In genomic region chr14:22240315-22240714, GRCm38 (mm10) we compare ENCODE assay signal across 18 mouse cellular contexts.
DNase-seq lines count a peak whose midpoint lies in the region; ATAC-seq and TF ChIP-seq lines count a peak whose summit lies in the region.
"Had no signal": no experiment of that assay in that cellular context is flagged by ENCODE, and none has a peak within 500 bp of the region (broad histone marks: within the 10 kb centered on the region; RNA-seq: fewer than 3 reads in every experiment).

No protein-coding gene starts in this region.

- no peaks in the 10 kb centered on the region for H3K36me3 ChIP-seq in kidney, embryonic 16.5 days (ENCODE audit: insufficient read depth, low read length)
- H3K36me3 ChIP-seq in hindbrain, embryonic 14.5 days (replicated peaks; ENCODE audit: control insufficient read depth, insufficient read depth): no peaks in the 10 kb centered on the region
- H3K36me3 ChIP-seq in midbrain, embryonic 16.5 days (ENCODE audit: control insufficient read depth, insufficient read depth, low read length): no peaks in the 10 kb centered on the region
- H3K36me3 ChIP-seq: embryonic facial prominence, embryonic 10.5 days; forebrain, embryonic 15.5 days had no signal

- H3K4me3 ChIP-seq in kidney, embryonic 16.5 days (ENCODE audit: low read length): no peak overlapping the region
- H3K4me3 ChIP-seq in hindbrain, embryonic 14.5 days (replicated peaks; ENCODE audit: low read length): no peak overlapping the region
- H3K4me3 ChIP-seq in midbrain, embryonic 16.5 days (ENCODE audit: low read depth, low read length): no peak overlapping the region
- H3K4me3 ChIP-seq: embryonic facial prominence, embryonic 10.5 days; forebrain, embryonic 15.5 days; gastrocnemius, adult 2 months; heart, adult 2 months had no signal

- H3K9ac ChIP-seq in kidney, embryonic 16.5 days (replicated peaks; ENCODE audit: low read length): no peak overlapping the region
- H3K9ac ChIP-seq in hindbrain, embryonic 14.5 days: no peak overlapping the region
- no peak overlapping the region for H3K9ac ChIP-seq in midbrain, embryonic 16.5 days (ENCODE audit: low read depth, low read length)
- H3K9ac ChIP-seq: forebrain, embryonic 15.5 days had no signal

- H3K4me2 ChIP-seq in kidney, embryonic 16.5 days (replicated peaks; ENCODE audit: low read depth, low read length): no peak overlapping the region
- H3K4me2 ChIP-seq in hindbrain, embryonic 14.5 days (replicated peaks): no peak overlapping the region
- no peak overlapping the region for H3K4me2 ChIP-seq in midbrain, embryonic 16.5 days (ENCODE audit: low read length)
- H3K4me2 ChIP-seq: forebrain, embryonic 15.5 days had no signal

- H3K27ac ChIP-seq in kidney, embryonic 16.5 days (ENCODE audit: low read length): no peak overlapping the region
- H3K27ac ChIP-seq in hindbrain, embryonic 14.5 days: peak overlapping the region; percentile 14; the same call in 1 of the 2 replicates
- H3K27ac ChIP-seq in midbrain, embryonic 16.5 days (ENCODE audit: low read length): no peak overlapping the region
- H3K27ac ChIP-seq: embryonic facial prominence, embryonic 10.5 days; forebrain, embryonic 15.5 days; gastrocnemius, adult 2 months; heart, adult 2 months; stomach, postnatal 0 days had no signal

- in situ Hi-C loops in Patski (cut with MboI; ENCODE audit: low pct_unique_long_range_greater_than_20kb): no loop called here

- POLR2A ChIA-PET in Patski (lab: Charles Lee): interaction anchor here (0.5 kb wide), 1 partner anchor 207 kb away, joined by 3 read pairs; no protein-coding TSS in a partner anchor

- H3K9me3 ChIP-seq in kidney, embryonic 16.5 days (ENCODE audit: low read length): no peaks in the 10 kb centered on the region
- no peaks in the 10 kb centered on the region for H3K9me3 ChIP-seq in hindbrain, embryonic 14.5 days (ENCODE audit: control insufficient read depth, low read length)
- H3K9me3 ChIP-seq in midbrain, embryonic 16.5 days (replicated peaks; ENCODE audit: control insufficient read depth, low read length, poor library complexity, severe bottlenecking): no peaks in the 10 kb centered on the region
- H3K9me3 ChIP-seq: embryonic facial prominence, embryonic 10.5 days; forebrain, embryonic 15.5 days had no signal

- H3K4me1 ChIP-seq in kidney, embryonic 16.5 days (ENCODE audit: insufficient read depth, low read length): peaks cover 12% of the 10 kb centered on the region; the same call in 1 of the 2 replicates
- H3K4me1 ChIP-seq in hindbrain, embryonic 14.5 days (replicated peaks; ENCODE audit: control insufficient read depth, insufficient read depth, low read length): peaks cover 12% of the 10 kb centered on the region
- peaks cover 10% of the 10 kb centered on the region for H3K4me1 ChIP-seq in midbrain, embryonic 16.5 days (ENCODE audit: control insufficient read depth, insufficient read depth, low read length)

- TF ChIP-seq CTCF in Patski (IDR thresholded peaks at IDR 0.05): no peak

- CTCF ChIA-PET in Patski (lab: Charles Lee): no interaction called here

- no peak for DNase-seq in kidney, adult 18-20 months
- DNase-seq in Patski (ENCODE audit: low read depth, low spot score): peak; percentile 19
- no peak for DNase-seq in hindbrain, embryonic 14.5 days (ENCODE audit: low spot score)
- no peak for DNase-seq in layer of hippocampus, adult 18-20 months (ENCODE audit: low spot score in 2 of 2)
- DNase-seq in spleen, postnatal 4 days (ENCODE audit: low spot score in 2 of 2): no peak
- DNase-seq: adrenal gland, adult 2 months; cerebellum, postnatal 10 days; gastrocnemius, adult 2 months; heart, adult 2 months; left cerebral cortex, postnatal 4 days; lung, adult 18-20 months; spleen, adult 18-20 months; thymus, postnatal 14 days had no signal

- H3K27me3 ChIP-seq in kidney, embryonic 16.5 days (ENCODE audit: insufficient read depth, low read length): 0 out of 2 replicates have a peak, but pooled peaks cover 3% of the 10 kb centered on the region
- no peaks in the 10 kb centered on the region for H3K27me3 ChIP-seq in Patski
- no peaks in the 10 kb centered on the region for H3K27me3 ChIP-seq in hindbrain, embryonic 14.5 days (ENCODE audit: control insufficient read depth, insufficient read depth, low read length)
- no peaks in the 10 kb centered on the region for H3K27me3 ChIP-seq in midbrain, embryonic 16.5 days (ENCODE audit: control insufficient read depth, insufficient read depth, low read depth, low read length)
- H3K27me3 ChIP-seq: forebrain, embryonic 15.5 days had no signal

- 39% methylated on average over 3 of the region's 3 CpGs for WGBS in kidney, embryonic 16.5 days
- WGBS in hindbrain, embryonic 14.5 days: 30% methylated on average over 3 of the region's 3 CpGs
- WGBS in midbrain, embryonic 16.5 days: 29% methylated on average over 3 of the region's 3 CpGs

- peak; percentile 90 for ATAC-seq in kidney, embryonic 16.5 days (ENCODE audit: low FRiP score, low TSS enrichment)
- no peak for ATAC-seq in Patski
- 0 out of 2 replicates have a peak, but pooled peaks have one; percentile 48 for ATAC-seq in hindbrain, embryonic 14.5 days (ENCODE audit: low FRiP score)
- ATAC-seq in midbrain, embryonic 16.5 days: peak; percentile 56; the same call in 1 of the 2 replicates
- ATAC-seq: forebrain, embryonic 15.5 days had no signal
